ENCODE assay signal across 9 mouse cellular contexts in genomic region chr17:65571866-65572265, GRCm38 (mm10). TPM values are rescaled to one million over a fixed set of nuclear protein-coding genes. Genes with fewer than 3 reads are reported as not detected.
DNase-seq lines count a peak whose midpoint lies in the region.
"Had no signal": no experiment of that assay in that cellular context is flagged by ENCODE, and none has a peak within 500 bp of the region (broad histone marks: within the 10 kb centered on the region; RNA-seq: fewer than 3 reads in every experiment).

No protein-coding gene starts in this region.

- peak; percentile 19 for DNase-seq in kidney, adult 9 months
- no peak for DNase-seq in kidney, adult 18-20 months
- peak; percentile 21 for DNase-seq in adrenal gland, postnatal 25 days
- peak; percentile 57 to 69 for DNase-seq in heart, adult 18-20 months
- peak; percentile 38 for DNase-seq in heart, postnatal 4 days
- no peak for DNase-seq in ovary, adult 18-20 months (ENCODE audit: low spot score)
- no peak for DNase-seq in layer of hippocampus, adult 18-20 months (ENCODE audit: low spot score in 2 of 2)
- DNase-seq: spleen, adult 18-20 months had no signal

RNA-seq across cellular contexts. Expression of gene Tmem232, which starts 31.3 kb away (rescaled TPM):
- not detected in 2 replicates for total RNA-seq in adrenal gland, postnatal 25 days (2021)
- total RNA-seq in heart, adult 18-20 months (2021): under 1 TPM in 1 of 2 experiments, not detected in 1; 0.28 TPM
- under 1 TPM in 1 of 2 experiments, not detected in 1; 0.14 TPM for total RNA-seq in heart, postnatal 4 days (2021)
- total RNA-seq in layer of hippocampus, adult 18-20 months (2021): 1 to 10 TPM in 1 of 2 experiments, under 1 TPM in 1; 0.89 to 1.7 TPM
- total RNA-seq: liver, adult 2 months had no signal

RNA-seq across cellular contexts. Expression of gene Vapa, which starts 41.5 kb away (rescaled TPM):
- total RNA-seq in adrenal gland, postnatal 25 days (2021): 162 and 209 TPM in 2 replicates
- 10 to 100 TPM; 91.8 to 92.7 TPM for total RNA-seq in heart, adult 18-20 months (2021)
- 100 to 1,000 TPM; 109 to 111 TPM for total RNA-seq in heart, postnatal 4 days (2021)
- 100 to 1,000 TPM; 129 to 132 TPM for total RNA-seq in layer of hippocampus, adult 18-20 months (2021)

Comparison
In these comparisons a context has a peak if more than half of its experiments do, and no peak if none do; other contexts are left out.
1. DNase-seq: peak in kidney, adult 9 months (single experiment), adrenal gland, postnatal 25 days (single experiment), heart, adult 18-20 months (2 of 2) and heart, postnatal 4 days (single experiment); none in kidney, adult 18-20 months (single experiment), ovary, adult 18-20 months (single experiment) and layer of hippocampus, adult 18-20 months (0 of 2).